Mouse (Mus musculus) hindbrain, embryonic 10.5 days (tissue): ENCODE data around the gene Krt36. TPM values are rescaled to one million over a fixed set of nuclear protein-coding genes. Genes with fewer than 3 reads are reported as not detected.

Experiments used
- DNase-seq: peaks from one replicate; pipeline ENCODE4 v3.0.0-alpha.2; 2017; ENCODE audit warnings: low spot score
- H3K27ac ChIP-seq: fragments of 300-500 bp; sonication (generic); 2 replicates; pipeline ENCODE4 v1.5.1; 2016; ENCODE audit warnings: mild to moderate bottlenecking, moderate library complexity
- H3K27me3 ChIP-seq: fragments of 300-500 bp; sonication (generic); 2 replicates; pipeline ENCODE4 v1.6.1; 2016; ENCODE audit warnings: mild to moderate bottlenecking; ENCODE audit not compliant: poor library complexity, insufficient read depth, severe bottlenecking
- H3K36me3 ChIP-seq: fragments of 300-500 bp; sonication (generic); 2 replicates; pipeline ENCODE4 v1.6.1; 2016; ENCODE audit warnings: mild to moderate bottlenecking, moderate library complexity
- H3K4me1 ChIP-seq: fragments of 300-500 bp; sonication (generic); replicated peaks from 2 replicates; pipeline ENCODE4 v1.6.1; 2016; ENCODE audit warnings: mild to moderate bottlenecking
- H3K4me3 ChIP-seq: fragments of 300-500 bp; sonication (generic); 2 replicates; pipeline ENCODE4 v1.5.1; 2016; ENCODE audit warnings: mild to moderate bottlenecking, moderate library complexity
- H3K9me3 ChIP-seq: fragments of 300-500 bp; sonication (generic); 2 replicates; pipeline ENCODE4 v1.6.1; 2016; ENCODE audit warnings: mild to moderate bottlenecking, moderate library complexity
- WGBS: fragments of 180-500 bp; shearing (Covaris S2); methylation state at CpG from one replicate; pipeline ENCODE4 v1.1.7; 2016; 5-methylcytosine and 5-hydroxymethylcytosine counted together
- polyA plus RNA-seq: library from polyadenylated mRNA; unstranded; fragments of >200 nt; fragmentation: Nextera tagmentation; extraction: Ambion mirVana; gene quantifications from 2 replicates; pipeline ENCODE4 v1.2.1, GENCODE M21; 2016

Gene Krt36
- polyA plus RNA-seq, 1 experiment from 2014 or later = not detected

DNA sequence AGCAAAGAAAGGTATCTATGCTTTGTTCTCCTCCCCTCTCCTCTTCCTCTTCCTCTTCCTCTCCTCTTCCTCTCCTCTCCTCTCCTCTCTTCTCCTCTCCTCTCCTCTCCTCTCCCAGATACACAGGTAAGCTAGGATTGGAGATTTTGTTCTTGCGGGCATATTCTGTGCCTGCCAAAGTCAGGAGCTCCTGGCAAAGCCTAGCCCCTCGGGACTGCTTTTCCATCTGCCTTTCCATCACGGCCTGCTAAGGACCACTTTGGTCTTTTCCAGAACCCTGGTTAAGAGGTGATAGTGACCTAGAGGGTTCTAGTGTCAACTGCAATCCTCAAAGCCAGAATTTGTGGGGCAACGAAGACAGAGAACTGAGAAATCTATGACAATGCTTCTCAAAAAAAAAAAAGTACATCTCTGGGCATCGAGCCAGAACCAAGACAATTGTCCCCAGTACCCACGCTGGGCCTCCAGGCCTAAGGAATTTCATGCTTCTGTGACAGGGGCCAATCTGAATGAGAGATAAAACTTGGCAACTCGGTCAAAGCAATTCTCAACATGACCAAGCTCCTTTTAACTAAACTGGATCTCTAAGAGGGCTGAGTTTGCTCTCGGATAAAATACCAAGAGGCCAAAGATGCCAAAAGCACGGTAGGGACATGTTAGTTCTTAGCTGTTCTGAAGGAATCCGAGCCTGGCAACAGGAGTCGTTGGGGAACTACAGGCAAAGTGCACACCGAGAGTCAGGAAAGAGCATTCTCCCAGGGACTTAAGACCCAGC, 39.0 kb downstream of the Krt36 start:
- DNase-seq = no peak
- Histone ChIP-seq H3K9me3 (no peaks in the 10 kb centered on the region), H3K27me3 (no peaks in the 10 kb centered on the region), H3K4me3 (no peak overlapping the region), H3K36me3 (no peaks in the 10 kb centered on the region), H3K4me1 (no peaks in the 10 kb centered on the region), H3K27ac (no peak overlapping the region)
- 77% methylated on average over 12 of the region's 12 CpGs for WGBS

DNA sequence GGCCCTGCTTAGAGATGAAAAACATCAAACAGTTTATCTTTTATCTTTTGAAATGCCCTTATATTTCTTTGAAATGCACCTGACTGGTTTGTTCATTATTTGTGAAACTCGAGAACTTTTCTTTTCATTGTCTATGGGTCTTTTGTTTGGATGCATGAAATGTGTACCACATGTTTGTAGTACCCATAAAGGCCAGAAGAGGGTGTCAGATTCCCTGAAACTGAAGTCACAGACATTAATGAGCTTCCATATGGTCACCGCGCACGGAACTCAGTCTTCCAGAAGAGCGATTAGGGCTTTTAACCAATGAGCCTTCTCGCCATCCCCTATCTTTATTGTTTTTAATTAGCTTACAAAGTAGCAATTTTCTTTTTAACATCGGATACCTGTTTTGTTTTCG, 46.6 kb downstream of the Krt36 start:
- WGBS = 71% methylated on average over 8 of the region's 8 CpGs
- Histone ChIP-seq H3K27me3 (no peaks in the 10 kb centered on the region), H3K4me3 (no peak overlapping the region), H3K36me3 (no peaks in the 10 kb centered on the region), H3K4me1 (no peaks in the 10 kb centered on the region), H3K9me3 (no peaks in the 10 kb centered on the region), H3K27ac (no peak overlapping the region)
- no peak for DNase-seq

DNA sequence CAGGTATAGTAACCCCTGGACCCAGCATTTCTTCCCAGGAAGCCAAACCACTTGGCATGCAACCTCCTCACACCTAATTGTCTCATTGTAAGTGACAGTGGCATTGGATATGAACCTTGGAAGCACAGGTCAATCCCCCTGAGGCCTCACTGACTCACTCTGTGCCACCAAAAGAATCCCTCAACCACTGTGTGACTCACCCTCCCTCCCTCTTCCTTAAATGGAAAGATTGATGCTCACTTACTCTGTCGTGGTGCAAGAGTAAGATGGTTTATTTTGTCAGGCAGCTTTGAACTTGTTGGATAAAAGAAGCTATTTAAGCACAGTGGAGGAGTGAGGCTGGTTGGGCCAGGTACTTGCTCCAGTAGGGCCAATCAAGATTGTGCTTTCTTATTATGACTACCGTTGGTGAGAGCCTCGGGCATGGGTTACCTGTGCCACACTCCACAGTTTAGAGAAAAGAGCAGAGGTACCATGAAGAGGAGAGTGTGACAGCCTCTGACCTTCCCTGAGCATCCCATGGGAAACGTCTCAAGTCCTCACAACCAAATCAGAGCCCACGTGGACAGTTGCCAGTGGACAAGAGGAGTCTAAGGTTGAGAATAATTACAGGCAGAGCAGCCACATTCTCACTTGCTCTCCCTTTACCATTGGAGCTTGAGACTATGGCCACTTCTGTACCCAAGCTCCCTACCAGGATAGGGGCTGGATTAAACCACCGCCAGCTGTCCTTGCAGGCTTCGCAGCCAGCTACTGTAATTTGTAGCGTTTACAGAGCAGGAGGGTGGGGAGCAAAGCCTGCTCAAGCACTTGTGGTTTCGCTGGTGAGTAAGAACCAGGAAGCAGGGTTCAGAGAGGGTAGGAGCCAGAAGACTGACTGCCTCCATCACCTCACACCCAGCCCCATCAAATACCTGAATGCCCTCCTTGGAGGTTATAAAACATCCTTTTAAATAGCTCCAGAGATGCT, 49.5 kb downstream of the Krt36 start:
- no peak for DNase-seq
- WGBS = 77% methylated on average over 9 of the region's 9 CpGs
- no peak overlapping the region for H3K4me3 ChIP-seq

More for the DNA sequence above, 49.5 kb downstream of the Krt36 start:
- Histone ChIP-seq H3K27me3 (no peaks in the 10 kb centered on the region), H3K36me3 (no peaks in the 10 kb centered on the region), H3K27ac (no peak overlapping the region), H3K4me1 (no peaks in the 10 kb centered on the region), H3K9me3 (no peaks in the 10 kb centered on the region)

Other genes with a start within 250 kb of the Krt36 start
- gene Gm11568, start 247.7 kb downstream of the Krt36 start, polyA plus RNA-seq = not detected in 2 replicates
- not detected in 2 replicates for gene Gm11559, start 241.2 kb downstream of the Krt36 start, polyA plus RNA-seq
- not detected in 2 replicates for gene Krtap9-1, start 232.2 kb downstream of the Krt36 start, polyA plus RNA-seq
- gene Gm11567, start 226.4 kb downstream of the Krt36 start, polyA plus RNA-seq = not detected in 2 replicates
- gene Krtap31-1, start 197.7 kb downstream of the Krt36 start, polyA plus RNA-seq = not detected in 2 replicates
- not detected in 2 replicates for gene Gm11565, start 190.9 kb downstream of the Krt36 start, polyA plus RNA-seq
- gene Krtap31-2, start 169.3 kb downstream of the Krt36 start, polyA plus RNA-seq = not detected in 2 replicates
- not detected in 2 replicates for gene Krtap9-5, start 157.2 kb downstream of the Krt36 start, polyA plus RNA-seq
- gene Krtap29-1, start 126.6 kb downstream of the Krt36 start, polyA plus RNA-seq = not detected in 2 replicates
- gene Krtap16-1, start 119.0 kb downstream of the Krt36 start, polyA plus RNA-seq = not detected in 2 replicates
- gene Krtap17-1, start 111.6 kb downstream of the Krt36 start, polyA plus RNA-seq = not detected in 2 replicates
- gene Krt33a, start 89.4 kb downstream of the Krt36 start, polyA plus RNA-seq = not detected in 2 replicates
- gene Krt33b, start 75.8 kb downstream of the Krt36 start, polyA plus RNA-seq = not detected in 2 replicates
- gene Krt34, start 64.1 kb downstream of the Krt36 start, polyA plus RNA-seq = not detected in 2 replicates
- not detected in 2 replicates for gene Krt31, start 55.1 kb downstream of the Krt36 start, polyA plus RNA-seq
- gene Krt32, start 17.4 kb downstream of the Krt36 start, polyA plus RNA-seq = not detected in 2 replicates
- not detected in 2 replicates for gene Krt35, start 9.4 kb downstream of the Krt36 start, polyA plus RNA-seq
- 0.43 TPM in 1 of 2 replicates, not detected in the other for gene Krt13, start 15.9 kb upstream of the Krt36 start, polyA plus RNA-seq
- 0.73 and 2.9 TPM in 2 replicates for gene Krt15, start 30.3 kb upstream of the Krt36 start, polyA plus RNA-seq
- gene Krt19, start 43.0 kb upstream of the Krt36 start, polyA plus RNA-seq = 11.4 and 12.7 TPM in 2 replicates
- not detected in 2 replicates for gene Krt9, start 87.6 kb upstream of the Krt36 start, polyA plus RNA-seq
- 1.5 and 1.9 TPM in 2 replicates for gene Krt14, start 101.9 kb upstream of the Krt36 start, polyA plus RNA-seq
- gene Krt16, start 143.3 kb upstream of the Krt36 start, polyA plus RNA-seq = not detected in 2 replicates
- 0.16 TPM in 1 of 2 replicates, not detected in the other for gene Krt17, start 155.4 kb upstream of the Krt36 start, polyA plus RNA-seq
- not detected in 2 replicates for gene Krt42, start 164.2 kb upstream of the Krt36 start, polyA plus RNA-seq
- 1,728 and 1,735 TPM in 2 replicates for gene Eif1, start 214.3 kb upstream of the Krt36 start, polyA plus RNA-seq
- 0.90 TPM in 1 of 2 replicates, not detected in the other for gene Gast, start 228.8 kb upstream of the Krt36 start, polyA plus RNA-seq